Mouse (Mus musculus) liver, embryonic 14 days (tissue): ENCODE measurements around the gene Gm20388. TPM values are rescaled to one million over a fixed set of nuclear protein-coding genes. Genes with fewer than 3 reads are reported as not detected.

Experiments
- polyA plus RNA-seq: library from polyadenylated mRNA; depleted of rRNA; stranded (reverse); fragments of >200 nt; gene quantifications from 2 replicates; pipeline ENCODE4 v1.2.3, GENCODE M21; 2012; rRNA removed

The Gm20388 gene
- polyA plus RNA-seq, 1 experiment = 8.4 TPM

DNA sequence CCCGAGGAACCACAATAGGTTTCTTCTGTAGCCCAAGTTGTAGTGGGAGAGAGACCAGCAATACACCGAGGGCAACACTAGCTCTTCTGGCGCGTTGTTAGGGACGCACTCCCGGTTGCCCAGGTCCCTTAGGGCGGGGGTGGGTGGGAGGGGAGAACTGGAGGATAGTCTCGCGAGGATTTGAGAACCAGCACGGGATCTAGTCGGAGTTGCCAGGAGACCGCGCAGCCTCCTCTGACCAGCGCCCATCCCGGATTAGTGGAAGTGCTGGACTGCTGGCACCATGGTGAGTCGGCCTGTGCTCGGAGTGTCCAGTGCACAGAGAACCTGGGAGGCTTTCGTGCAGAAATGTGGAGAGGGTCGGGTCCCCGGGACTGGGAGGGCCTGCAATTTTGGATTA, 3608.0 kb downstream of the Gm20388 start, which contains the start of gene Gas8:
Gene Gas8 (plus strand): TSS at position 168 of the 400 bp plus-strand sequence.

DNA sequence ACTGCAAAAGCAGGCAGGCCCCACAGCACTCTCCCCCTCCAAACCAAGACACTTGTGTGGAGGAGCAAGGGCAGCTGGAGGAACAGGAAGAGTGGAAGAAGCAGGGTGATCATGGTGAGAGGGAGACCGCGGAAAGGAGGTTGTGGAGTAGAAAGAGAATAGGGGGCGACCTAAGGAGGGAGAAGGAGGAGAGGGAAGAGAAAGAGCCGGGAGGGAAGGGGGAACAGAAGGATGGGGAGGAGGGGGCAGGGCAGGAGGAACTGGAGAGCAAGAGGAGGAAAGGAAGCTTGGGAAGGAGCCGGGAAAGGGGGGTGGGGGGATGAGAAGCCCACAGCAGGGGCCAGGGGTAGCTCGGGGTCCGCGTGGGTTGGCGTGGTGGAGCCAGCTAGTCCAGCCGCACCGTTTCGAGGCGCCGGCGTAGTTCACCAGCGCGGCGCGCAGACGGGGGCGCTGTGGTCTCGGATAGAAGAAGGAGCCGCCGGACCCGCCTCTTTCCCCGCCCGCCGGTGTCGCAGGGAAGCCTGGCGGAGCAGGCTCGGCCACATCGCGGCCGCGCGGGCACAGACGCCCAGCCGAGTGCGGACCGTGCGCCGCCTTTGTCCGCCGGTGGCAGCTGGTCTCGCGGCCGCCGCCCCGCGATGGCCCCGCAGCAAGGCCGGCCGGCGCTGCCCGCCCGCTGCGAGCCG, 3742.8 kb downstream of the Gm20388 start, which contains the start of gene Rhou:
Gene Rhou (plus strand): TSS at position 622 of the 686 bp plus-strand sequence.

DNA sequence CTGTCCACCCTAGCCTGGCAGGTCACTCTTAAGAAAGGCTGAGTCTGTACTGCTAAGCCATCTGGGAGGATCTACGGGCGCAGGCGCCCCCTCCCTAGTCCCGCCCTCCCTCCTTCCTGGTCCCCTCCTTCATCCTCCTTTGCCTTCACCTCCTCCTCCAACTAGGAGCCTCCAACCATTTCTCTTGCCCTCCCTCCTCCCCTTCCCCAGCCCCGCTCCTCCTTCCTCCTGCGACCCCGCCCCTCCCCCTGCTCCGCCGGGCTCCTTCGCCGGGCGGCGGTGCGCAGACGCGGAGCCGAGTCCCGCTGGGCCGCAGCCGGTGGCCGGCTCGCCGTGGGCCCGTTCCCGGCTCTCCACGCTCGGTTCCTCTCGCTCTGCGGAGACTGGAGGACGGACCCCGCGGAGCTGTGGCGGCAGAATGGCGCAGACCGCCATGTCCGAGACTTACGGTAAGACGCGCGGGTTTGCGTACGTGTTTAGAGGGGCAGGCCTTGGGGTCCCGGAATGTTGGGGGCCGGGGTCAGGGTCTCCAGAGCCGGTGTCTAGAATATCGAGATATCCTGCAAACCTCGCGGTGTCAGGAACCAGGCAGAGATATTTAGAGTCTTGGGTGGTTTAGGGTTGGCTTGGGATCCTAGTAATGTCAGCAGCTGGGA, 3895.2 kb downstream of the Gm20388 start, which contains the start of gene Rab4a:
Gene Rab4a (plus strand): TSS at position 268 of the 656 bp plus-strand sequence.

DNA sequence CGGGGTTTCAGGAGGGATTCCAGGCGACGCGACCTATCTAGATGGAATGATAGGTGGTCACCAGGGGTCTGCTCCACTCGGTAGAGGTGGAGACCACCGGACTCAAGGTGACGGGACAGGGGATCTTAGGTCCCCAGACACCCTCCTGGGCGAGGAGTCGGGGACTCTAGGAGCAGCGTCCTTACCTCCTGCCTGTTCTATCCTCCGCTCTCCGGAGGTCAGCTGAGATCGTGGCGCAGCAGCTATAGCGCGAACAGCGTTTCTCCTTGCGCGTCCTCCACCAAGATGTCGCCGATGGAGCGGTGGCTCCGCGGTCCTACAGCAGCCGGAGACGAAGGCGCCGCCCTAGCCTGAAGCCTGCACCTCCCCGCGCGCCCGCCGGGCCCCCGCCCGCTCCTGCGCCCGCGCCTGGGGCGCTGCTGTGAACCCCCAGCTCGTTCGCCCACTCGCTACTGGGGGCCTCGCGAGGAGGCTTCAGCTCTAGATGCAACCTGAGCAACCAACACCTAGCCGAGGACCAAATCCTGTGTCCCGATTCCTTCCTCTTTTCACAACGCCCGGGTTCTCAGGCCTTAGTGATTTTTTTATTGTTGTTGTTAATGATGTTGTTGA, 3949.1 kb downstream of the Gm20388 start, which contains the start of gene Ccsap:
Gene Ccsap (minus strand): TSS at position 562 of the 612 bp plus-strand sequence.

DNA sequence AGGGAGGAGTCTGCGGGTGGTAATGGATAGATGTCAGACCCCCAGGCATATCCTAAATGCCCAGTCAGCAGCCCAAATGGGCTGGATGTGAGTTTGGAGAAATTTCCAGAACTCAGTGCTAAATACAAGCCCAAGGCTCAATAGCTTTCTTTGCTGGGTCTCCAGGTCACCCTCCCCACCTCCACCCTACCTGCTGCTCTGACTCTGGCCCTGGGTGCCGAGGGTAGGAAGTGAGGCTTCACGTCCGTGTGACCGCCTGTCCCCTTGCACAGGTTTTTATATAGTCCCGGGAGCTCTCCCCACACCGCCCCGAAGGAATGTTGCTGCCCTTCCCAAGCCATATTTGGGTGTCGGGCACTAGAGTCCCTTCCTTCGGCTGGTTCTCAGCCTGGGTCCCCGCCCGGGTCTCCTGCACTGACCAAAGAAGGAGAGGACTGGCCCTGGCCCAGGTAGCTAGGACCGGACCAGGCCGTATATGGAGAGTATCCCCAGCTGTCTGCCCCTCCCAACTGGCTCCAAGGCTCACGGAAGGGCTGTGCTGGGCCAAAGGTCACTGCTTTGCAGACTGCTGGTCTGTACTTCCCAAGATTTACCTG, 3984.0 kb downstream of the Gm20388 start, which contains the start of gene Acta1:
Gene Acta1 (minus strand): TSS at position 250 of the 596 bp plus-strand sequence.

DNA sequence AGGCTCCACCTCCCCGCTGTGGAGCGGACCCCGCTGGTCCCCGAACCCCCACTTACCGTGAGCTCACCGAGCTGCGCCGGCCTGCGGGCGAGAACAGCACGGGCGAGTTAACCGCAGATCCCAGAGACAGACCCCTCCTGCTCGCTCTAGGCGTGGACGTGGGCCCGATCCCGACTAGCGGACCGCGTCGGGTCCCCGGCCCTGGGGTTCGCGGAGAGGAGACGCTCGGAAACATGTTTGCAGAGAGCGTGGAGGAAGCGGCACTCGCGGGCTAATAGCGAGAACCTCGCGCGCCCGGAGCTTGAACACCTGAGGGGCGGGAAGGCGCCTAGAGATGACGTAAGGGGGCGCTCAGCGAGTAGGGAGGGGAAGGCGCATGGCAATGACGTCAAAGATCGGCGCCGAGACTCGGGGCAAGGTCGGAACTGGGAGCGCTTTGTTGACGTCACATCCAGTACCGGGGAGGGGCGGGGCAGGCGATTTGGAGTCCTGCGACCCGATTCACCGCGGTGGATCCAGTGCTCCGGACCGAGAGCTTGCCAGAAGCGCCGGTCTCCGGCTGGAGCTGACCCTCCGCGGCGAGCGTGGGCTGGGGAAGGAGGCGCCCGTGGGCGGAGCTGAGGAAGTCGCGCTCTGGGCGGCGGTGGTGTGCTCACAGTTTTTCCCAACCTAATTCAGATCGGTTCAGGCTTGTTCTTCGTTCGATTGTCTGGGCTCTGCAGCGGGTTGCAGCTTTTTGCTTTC, 4038.5 kb downstream of the Gm20388 start, which contains the start of gene Nup133:
Gene Nup133 (minus strand): TSS at position 324 of the 744 bp plus-strand sequence.

DNA sequence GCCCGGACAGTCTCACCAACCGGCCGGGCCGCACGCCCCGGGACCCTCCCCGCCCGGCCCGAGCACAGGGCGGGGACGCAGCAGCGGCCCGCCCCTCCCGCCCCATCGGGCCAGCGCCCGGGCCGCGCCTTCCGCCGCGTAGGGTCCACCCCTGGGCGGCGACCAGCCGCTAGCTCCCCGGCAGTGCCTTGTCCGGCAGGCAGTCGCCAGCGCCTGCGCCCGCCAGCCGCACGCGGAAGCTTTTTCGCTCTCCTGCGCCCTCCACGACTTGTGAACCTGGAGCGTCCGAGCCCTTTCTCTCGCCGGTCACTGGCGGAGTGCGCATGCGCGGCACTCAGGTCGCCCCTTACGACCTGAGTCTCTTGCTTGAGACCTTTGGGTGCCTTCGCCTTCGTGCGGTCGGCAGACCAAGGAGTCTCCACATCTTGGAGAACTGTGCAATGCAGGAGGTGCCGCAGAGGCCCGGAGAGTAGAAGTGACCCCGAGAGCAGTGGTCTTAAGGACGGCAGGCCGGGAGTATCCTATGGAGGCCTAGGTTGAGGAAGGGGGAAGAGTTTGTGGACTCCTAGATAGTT, 4072.3 kb downstream of the Gm20388 start, which contains the start of gene Abcb10:
Gene Abcb10 (minus strand): TSS at position 297 of the 575 bp plus-strand sequence.

DNA sequence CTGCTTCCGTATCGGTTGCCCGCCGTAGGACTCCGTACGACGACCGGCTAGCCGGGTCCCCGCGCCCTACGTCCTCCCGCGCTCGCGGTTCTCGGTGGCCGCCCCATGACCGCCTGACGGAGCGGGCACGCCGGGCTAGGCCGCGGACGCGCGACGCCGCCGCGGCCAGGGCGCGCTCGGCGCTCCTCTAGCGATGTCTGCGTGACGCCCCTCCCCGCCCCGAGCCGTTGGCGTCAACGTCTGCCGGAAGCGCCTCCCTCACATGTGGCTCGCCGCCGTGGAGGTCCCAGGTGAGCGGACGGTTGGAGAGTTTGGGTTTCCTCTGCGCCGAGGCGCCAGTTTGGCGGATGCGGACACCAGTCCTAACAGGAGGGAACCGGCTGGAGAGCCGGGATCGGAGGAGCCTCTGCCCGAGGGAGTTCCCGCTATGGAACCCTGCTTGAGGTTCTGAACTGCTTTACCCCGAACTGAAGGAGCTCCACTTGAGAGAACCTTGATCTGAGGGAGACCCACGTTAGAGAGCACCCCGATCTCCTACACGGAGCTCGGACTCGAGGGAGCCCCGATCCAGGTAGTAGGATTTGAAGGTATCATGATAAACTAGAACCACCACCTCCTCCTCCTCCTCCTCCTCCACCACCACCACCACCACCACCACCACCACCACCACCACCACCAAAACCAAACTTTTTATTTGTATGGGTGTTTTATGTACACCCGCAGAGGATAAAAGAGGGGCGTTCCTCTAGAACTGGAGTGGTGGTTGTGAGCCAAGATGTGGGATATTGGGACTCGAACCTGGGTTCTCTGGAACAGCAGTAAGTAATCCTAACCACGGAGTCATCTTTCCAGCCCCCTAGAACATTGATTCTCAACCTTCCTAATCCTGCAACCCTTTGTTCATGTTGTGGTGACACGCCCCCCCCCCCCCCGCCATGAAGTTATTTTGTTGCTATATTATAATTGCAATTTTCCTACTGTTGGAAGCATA, 4110.9 kb downstream of the Gm20388 start, which contains the start of the genes Taf5l and Urb2:
Gene Taf5l (minus strand): TSS at position 161 of the 991 bp plus-strand sequence.
Gene Urb2 (plus strand): TSS at position 272 of the 991 bp plus-strand sequence.

DNA sequence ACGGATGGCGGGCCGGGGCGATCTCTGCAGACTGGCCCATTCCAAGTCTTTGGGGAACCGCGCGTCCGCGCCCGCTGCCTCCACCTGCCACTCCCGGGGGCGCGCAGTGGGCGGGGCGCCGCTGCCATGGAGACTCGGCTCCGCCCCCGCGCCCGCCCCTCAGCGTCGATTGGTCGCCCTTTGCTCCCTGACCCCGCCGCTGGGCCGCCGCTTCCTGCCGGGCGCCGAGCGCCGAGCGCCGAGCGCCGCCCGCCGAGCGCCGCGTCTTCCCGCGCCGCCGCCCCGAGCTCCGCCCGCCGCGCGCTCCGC, 4320.5 kb downstream of the Gm20388 start, which contains the start of gene Galnt2:
Gene Galnt2 (plus strand): TSS at position 216 of the 309 bp plus-strand sequence.

Other genes starting within 250 kb of the Gm20388 start
- gene Wfdc1, start 244.5 kb upstream of the Gm20388 start, polyA plus RNA-seq = 0.77 and 1.1 TPM in 2 replicates
- gene Atp2c2, start 210.8 kb upstream of the Gm20388 start, polyA plus RNA-seq = 0.07 and 0.08 TPM in 2 replicates
- 2.6 and 2.9 TPM in 2 replicates for gene Tldc1, start 132.4 kb upstream of the Gm20388 start, polyA plus RNA-seq
- gene Cotl1, start 70.3 kb upstream of the Gm20388 start, polyA plus RNA-seq = 57.7 and 72.9 TPM in 2 replicates
- gene Klhl36, start 48.6 kb upstream of the Gm20388 start, polyA plus RNA-seq = 2.6 and 2.7 TPM in 2 replicates
- 38.7 and 49.6 TPM in 2 replicates for gene Usp10, start 481 bp upstream of the Gm20388 start, polyA plus RNA-seq
- gene Crispld2, start 81.6 kb downstream of the Gm20388 start, polyA plus RNA-seq = 0.31 and 0.38 TPM in 2 replicates
- gene Zdhhc7, start 190.6 kb downstream of the Gm20388 start, polyA plus RNA-seq = 10.8 and 12.1 TPM in 2 replicates
- gene 6430548M08Rik, start 203.3 kb downstream of the Gm20388 start, polyA plus RNA-seq = 0.80 and 0.96 TPM in 2 replicates